Mouse (Mus musculus) monocyte, adult 2 months (primary cell): ENCODE measurements around the gene Wdhd1.
"Not testable (repeated sequence)": the region's sequence is repeated elsewhere in the genome, so short reads cannot be mapped to it uniquely, and the experiment has no call there.

ENCODE experiments used
- DNase-seq, 2 experiments: peaks; one replicate each; pipeline ENCODE4 v3.0.0; 2022; ENCODE audit warnings: low spot score in 2 of 2, low read depth in 1 of 2

The Wdhd1 gene

GRCm38 (mm10) chr14:47276637-47277393, at the start of gene Wdhd1, which contains the start of gene Socs4:
Gene Wdhd1, minus strand, starts transcription at chr14:47276857.
Gene Socs4, plus strand, starts transcription at chr14:47276931.
- DNase-seq, result peak; percentile 86 to 93

GRCm38 (mm10) chr14:47325965-47326761, 49.5 kb upstream of the Wdhd1 start:
- DNase-seq, result no peak

GRCm38 (mm10) chr14:47321581-47321980, 44.9 kb upstream of the Wdhd1 start:
- not testable (repeated sequence) for DNase-seq

GRCm38 (mm10) chr14:47319362-47319761, 42.7 kb upstream of the Wdhd1 start:
- DNase-seq, result no peak

GRCm38 (mm10) chr14:47310342-47311181, 33.9 kb upstream of the Wdhd1 start:
- no peak for DNase-seq

GRCm38 (mm10) chr14:47309061-47309460, 32.4 kb upstream of the Wdhd1 start:
- no peak for DNase-seq

- no peak for DNase-seq
Observed at GRCm38 (mm10) chr14:47307669-47308068, 31.0 kb upstream of the Wdhd1 start.

GRCm38 (mm10) chr14:47305933-47306332, 29.3 kb upstream of the Wdhd1 start:
- no peak for DNase-seq

- no peak for DNase-seq
Observed at GRCm38 (mm10) chr14:47304814-47305405, 28.3 kb upstream of the Wdhd1 start.

GRCm38 (mm10) chr14:47302885-47303680, 26.4 kb upstream of the Wdhd1 start:
- no peak for DNase-seq

- no peak for DNase-seq
Observed at GRCm38 (mm10) chr14:47298819-47299261, 22.2 kb upstream of the Wdhd1 start.

- no peak for DNase-seq
Observed at GRCm38 (mm10) chr14:47298408-47298792, 21.7 kb upstream of the Wdhd1 start.

GRCm38 (mm10) chr14:47297785-47298407, 21.2 kb upstream of the Wdhd1 start, which contains the start of gene Mapk1ip1l:
Gene Mapk1ip1l, plus strand, starts transcription at chr14:47298266.
- peak; percentile 80 to 90 for DNase-seq

GRCm38 (mm10) chr14:47296232-47296631, 19.6 kb upstream of the Wdhd1 start:
- DNase-seq, result no peak

- no peak for DNase-seq
Observed at GRCm38 (mm10) chr14:47294136-47294535, 17.5 kb upstream of the Wdhd1 start.

GRCm38 (mm10) chr14:47291772-47292171, 15.1 kb upstream of the Wdhd1 start:
- DNase-seq, result no peak

- DNase-seq, result no peak
Observed at GRCm38 (mm10) chr14:47287021-47287420, 10.4 kb upstream of the Wdhd1 start.

- DNase-seq, result no peak
Observed at GRCm38 (mm10) chr14:47286215-47286614, 9.6 kb upstream of the Wdhd1 start.

GRCm38 (mm10) chr14:47285271-47285670, 8.6 kb upstream of the Wdhd1 start:
- no peak for DNase-seq
